Mouse (Mus musculus): ENCODE data around the gene Myo16.

DNA sequence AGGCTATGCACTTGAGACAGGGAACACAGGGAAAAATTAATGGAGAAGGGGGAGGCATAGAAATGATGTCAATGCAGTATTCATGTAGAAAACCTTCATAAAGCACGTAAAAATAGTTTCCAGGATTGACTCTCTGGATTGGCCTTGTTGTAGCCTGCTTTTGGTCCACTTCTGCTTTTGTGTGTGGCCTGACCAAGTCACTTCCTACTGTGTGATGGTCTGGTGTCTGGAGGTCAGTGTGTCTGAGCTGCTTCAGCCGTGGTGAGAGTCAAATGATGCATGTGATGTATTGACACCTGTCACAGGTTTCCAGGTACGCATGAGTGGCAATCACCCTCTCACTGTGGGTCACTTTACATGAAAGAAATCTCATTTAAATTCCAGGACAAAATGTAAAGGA lies 16.2 kb downstream of the Myo16 start:
- TF ChIP-seq GATA1 (IDR thresholded peaks at IDR 0.05; ENCODE audit: low read depth, low read length) (no peak), NELFE (IDR thresholded peaks at IDR 0.05; ENCODE audit: low read depth, low read length) (no peak), EP300 (IDR thresholded peaks at IDR 0.05; ENCODE audit: low read depth in 1 of 2, low read length in 2 of 2) (no peak), CTCF (IDR thresholded peaks at IDR 0.05 in 2 of 3, conservative IDR thresholded peaks at IDR 0.05 in 1 of 3; ENCODE audit: control insufficient read depth in 1 of 3, insufficient read depth in 1 of 3, low read depth in 2 of 3, low read length in 3 of 3, poor library complexity in 1 of 3, severe bottlenecking in 1 of 3) (no peak), E2F4 (IDR thresholded peaks at IDR 0.05; ENCODE audit: borderline replicate concordance, low read depth, low read length) (no peak), POLR2A (IDR thresholded peaks at IDR 0.05; ENCODE audit: control insufficient read depth in 1 of 2, insufficient read depth in 1 of 2, low read depth in 1 of 2, low read length in 2 of 2, poor library complexity in 1 of 2) (no peak), HCFC1 (IDR thresholded peaks at IDR 0.05; ENCODE audit: low read depth, low read length) (no peak), ETS1 (IDR thresholded peaks at IDR 0.05; ENCODE audit: low read depth, low read length) (no peak), SMC3 (IDR thresholded peaks at IDR 0.05; ENCODE audit: low read depth, low read length) (no peak), ZMIZ1 (IDR thresholded peaks at IDR 0.05; ENCODE audit: low read depth, low read length) (no peak)
